Mouse (Mus musculus) embryonic facial prominence, embryonic 11.5 days (tissue): Measurements from ENCODE around the gene Rnf44. TPM values are rescaled to one million over a fixed set of nuclear protein-coding genes. Genes with fewer than 3 reads are reported as not detected.

ENCODE experiments used
- polyA plus RNA-seq: library from polyadenylated mRNA; unstranded; fragments of >200 nt; fragmentation: Nextera tagmentation; extraction: Ambion mirVana; gene quantifications from 2 replicates; pipeline ENCODE4 v1.2.1, GENCODE M21; 2014

Gene Rnf44
- polyA plus RNA-seq, 1 experiment from 2014 or later, result 65.0 TPM

Other genes with a start within 250 kb of the Rnf44 start
- 160 and 161 TPM in 2 replicates for gene Thoc3, start 225.1 kb downstream of the Rnf44 start, polyA plus RNA-seq
- gene Simc1, start 190.1 kb downstream of the Rnf44 start, polyA plus RNA-seq, result 22.5 and 23.6 TPM in 2 replicates
- 188 and 204 TPM in 2 replicates for gene 4833439L19Rik, start 128.5 kb downstream of the Rnf44 start, polyA plus RNA-seq
- 24.9 and 26.0 TPM in 2 replicates for gene Arl10, start 118.9 kb downstream of the Rnf44 start, polyA plus RNA-seq
- gene Nop16, start 103.8 kb downstream of the Rnf44 start, polyA plus RNA-seq, result 72.5 and 75.1 TPM in 2 replicates
- gene Higd2a, start 103.7 kb downstream of the Rnf44 start, polyA plus RNA-seq, result 154 and 168 TPM in 2 replicates
- gene Cltb, start 82.6 kb downstream of the Rnf44 start, polyA plus RNA-seq, result 19.4 and 20.7 TPM in 2 replicates
- gene Faf2, start 72.1 kb downstream of the Rnf44 start, polyA plus RNA-seq, result 89.2 and 96.9 TPM in 2 replicates
- gene Cdhr2, start 7.6 kb upstream of the Rnf44 start, polyA plus RNA-seq, result not detected in 2 replicates
- 3.0 and 3.4 TPM in 2 replicates for gene Gprin1, start 56.0 kb upstream of the Rnf44 start, polyA plus RNA-seq
- gene Sncb, start 72.7 kb upstream of the Rnf44 start, polyA plus RNA-seq, result 0.36 and 0.46 TPM in 2 replicates
- gene Eif4e1b, start 90.1 kb upstream of the Rnf44 start, polyA plus RNA-seq, result not detected in 2 replicates
- 6.7 and 8.5 TPM in 2 replicates for gene Tspan17, start 95.5 kb upstream of the Rnf44 start, polyA plus RNA-seq